Mouse (Mus musculus) stomach, embryonic 15.5 days (tissue): ENCODE measurements around the gene Gon7. TPM values are rescaled to one million over a fixed set of nuclear protein-coding genes. Genes with fewer than 3 reads are reported as not detected.

Experiments used
- ATAC-seq: fragments of 200-750 bp; cut with Nextera tagmentation; 2 replicates; pipeline ENCODE4 v1.8.0; 2017; ENCODE audit warnings: low read depth, moderate number of reproducible peaks, moderate TSS enrichment; ENCODE audit not compliant: insufficient read depth, low FRiP score
- H3K27ac ChIP-seq: fragments of 300-500 bp; sonication (generic); 2 replicates; pipeline ENCODE4 v1.5.1; 2015; ENCODE audit warnings: mild to moderate bottlenecking, inconsistent platforms
- H3K27me3 ChIP-seq: fragments of 300-500 bp; sonication (generic); replicated peaks from 2 replicates; pipeline ENCODE4 v1.6.1; 2015; ENCODE audit warnings: inconsistent platforms
- H3K36me3 ChIP-seq: fragments of 300-500 bp; sonication (generic); 2 replicates; pipeline ENCODE4 v1.6.1; 2015; ENCODE audit warnings: inconsistent platforms
- H3K4me1 ChIP-seq: fragments of 300-500 bp; sonication (generic); 2 replicates; pipeline ENCODE4 v1.6.1; 2015; ENCODE audit warnings: inconsistent platforms
- H3K4me2 ChIP-seq: fragments of 300-500 bp; sonication (generic); 2 replicates; pipeline ENCODE4 v1.6.1; 2015; ENCODE audit warnings: mild to moderate bottlenecking, inconsistent platforms
- H3K4me3 ChIP-seq: fragments of 300-500 bp; sonication (generic); replicated peaks from 2 replicates; pipeline ENCODE4 v1.5.1; 2015; ENCODE audit warnings: inconsistent platforms
- H3K9ac ChIP-seq: fragments of 300-500 bp; sonication (generic); 2 replicates; pipeline ENCODE4 v1.6.1; 2015; ENCODE audit warnings: inconsistent platforms
- H3K9me3 ChIP-seq: fragments of 300-500 bp; sonication (generic); 2 replicates; pipeline ENCODE4 v1.6.1; 2016; ENCODE audit warnings: inconsistent platforms
- WGBS: fragments of 180-500 bp; shearing (Covaris S2); methylation state at CpG from one replicate; pipeline ENCODE4 v1.1.7; 2015; 5-methylcytosine and 5-hydroxymethylcytosine counted together
- polyA plus RNA-seq: library from polyadenylated mRNA; unstranded; fragments of >200 nt; fragmentation: Nextera tagmentation; extraction: Ambion mirVana; gene quantifications from 2 replicates; pipeline ENCODE4 v1.2.1, GENCODE M21; 2015

The Gon7 gene
- polyA plus RNA-seq, 1 experiment from 2014 or later: 29.2 TPM

DNA sequence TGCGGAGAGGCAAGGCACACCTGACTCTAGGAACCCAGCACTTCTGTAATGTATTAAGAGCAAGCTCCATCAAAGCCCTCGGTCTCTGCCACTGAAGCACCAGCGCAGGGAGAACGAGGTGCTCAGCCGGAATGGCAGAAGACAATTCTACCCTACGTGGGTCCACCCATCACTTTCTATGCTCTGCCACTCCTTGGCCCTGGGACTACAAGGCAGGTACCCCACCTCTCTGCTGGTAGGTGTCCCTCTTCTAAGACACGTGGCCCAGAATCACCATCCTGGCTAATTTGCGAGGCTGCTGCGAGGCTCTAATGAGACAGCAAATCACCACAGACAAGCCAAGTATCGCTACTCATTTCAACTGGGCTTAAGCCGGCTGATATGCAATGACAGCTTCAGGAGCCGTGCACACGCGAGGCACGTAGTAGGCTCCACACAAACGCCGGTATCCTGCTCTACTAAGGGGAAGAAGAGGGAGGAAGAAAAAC lies 53.6 kb downstream of the Gon7 start:
- H3K4me1 ChIP-seq: peaks cover 35% of the 10 kb centered on the region

DNA sequence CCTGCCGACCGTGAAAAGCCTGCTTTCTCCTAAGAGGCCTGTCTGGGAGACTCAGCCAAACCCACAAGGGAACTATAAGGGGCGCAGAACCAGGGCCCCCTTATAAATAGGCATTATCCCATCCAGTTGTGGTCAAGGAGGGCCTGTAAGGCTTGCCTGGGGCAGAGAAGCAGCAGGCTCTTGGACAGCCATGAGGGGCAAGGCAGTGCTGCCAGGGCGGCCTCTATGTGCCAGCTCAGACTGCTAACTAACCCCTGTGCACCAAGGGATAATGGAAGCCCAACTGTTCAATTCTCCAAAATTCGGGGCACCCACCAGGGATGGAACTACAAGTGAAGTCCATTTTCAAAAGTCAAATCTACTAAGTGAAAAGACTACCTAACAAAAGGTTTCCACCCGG lies 54.2 kb downstream of the Gon7 start:
- no peak overlapping the region for H3K9ac ChIP-seq
- peak overlapping the region; percentile 81 for H3K4me3 ChIP-seq
- no peaks in the 10 kb centered on the region for H3K27me3 ChIP-seq
- ATAC-seq: no peak
- no peaks in the 10 kb centered on the region for H3K9me3 ChIP-seq
- 46% methylated on average over 6 of the region's 6 CpGs for WGBS
- H3K36me3 ChIP-seq: no peaks in the 10 kb centered on the region
- H3K27ac ChIP-seq: 0 out of 2 replicates have a peak overlapping the region, but pooled peaks have one; percentile 71
- peak overlapping the region; percentile 95 for H3K4me2 ChIP-seq
- H3K4me1 ChIP-seq: peaks cover 39% of the 10 kb centered on the region

More for the DNA sequence above, 53.6 kb downstream of the Gon7 start:
- Histone ChIP-seq H3K4me3 (peak overlapping the region; percentile 81), H3K4me2 (peak overlapping the region; percentile 95), H3K27me3 (no peaks in the 10 kb centered on the region), H3K9me3 (no peaks in the 10 kb centered on the region), H3K9ac (peak overlapping the region; percentile 69), H3K27ac (peak overlapping the region; percentile 71), H3K36me3 (no peaks in the 10 kb centered on the region)
- 13% methylated on average over 17 of the region's 17 CpGs for WGBS
- no peak for ATAC-seq

Other genes with a start within 250 kb of the Gon7 start
- gene Chga, start 202.8 kb downstream of the Gon7 start, polyA plus RNA-seq: 24.8 and 29.1 TPM in 2 replicates
- gene Itpk1, start 52.9 kb downstream of the Gon7 start, polyA plus RNA-seq: 20.1 and 21.9 TPM in 2 replicates
- 20.7 and 25.0 TPM in 2 replicates for gene Moap1, start 14.1 kb downstream of the Gon7 start, polyA plus RNA-seq
- gene Tmem251, start 14.0 kb downstream of the Gon7 start, polyA plus RNA-seq: 12.2 and 12.9 TPM in 2 replicates
- not detected in 2 replicates for gene Gm28051, start within 50 bp of the Gon7 start, polyA plus RNA-seq
- 34.2 and 37.2 TPM in 2 replicates for gene Ubr7, start 164 bp upstream of the Gon7 start, polyA plus RNA-seq
- 19.9 and 20.8 TPM in 2 replicates for gene Gm20604, start 869 bp upstream of the Gon7 start, polyA plus RNA-seq
- gene Btbd7, start 120.7 kb upstream of the Gon7 start, polyA plus RNA-seq: 18.7 TPM in 2 replicates
- gene Cox8c, start 141.5 kb upstream of the Gon7 start, polyA plus RNA-seq: not detected in 2 replicates
- 0.43 and 0.48 TPM in 2 replicates for gene Unc79, start 191.1 kb upstream of the Gon7 start, polyA plus RNA-seq